Mouse (Mus musculus) lung, postnatal 10 days (tissue): ENCODE measurements around the gene Stum.

ENCODE experiments used
- DNase-seq: peaks from one replicate; pipeline ENCODE4 v3.0.0; 2021

The Stum gene

GRCm38 (mm10) chr1:180428101-180428712 is 55.1 kb downstream of the Stum start:
- DNase-seq = peak; percentile 84

- no peak for DNase-seq
These were observed 55.6 kb downstream of the Stum start for GRCm38 (mm10) chr1:180427685-180428084.

GRCm38 (mm10) chr1:180426405-180426804 is 56.9 kb downstream of the Stum start:
- DNase-seq = no peak

GRCm38 (mm10) chr1:180423931-180424330 is 59.4 kb downstream of the Stum start:
- no peak for DNase-seq

- peak; percentile 41 for DNase-seq
These were observed 60.2 kb downstream of the Stum start for GRCm38 (mm10) chr1:180423008-180423639.

- peak; percentile 93 for DNase-seq
These were observed 61.1 kb downstream of the Stum start for GRCm38 (mm10) chr1:180422076-180422828.

GRCm38 (mm10) chr1:180421165-180421909 is 62.0 kb downstream of the Stum start:
- peak; percentile 25 for DNase-seq

- DNase-seq = no peak
These were observed 62.7 kb downstream of the Stum start for GRCm38 (mm10) chr1:180420496-180421164.

GRCm38 (mm10) chr1:180419059-180419458 is 64.2 kb downstream of the Stum start:
- no peak for DNase-seq

GRCm38 (mm10) chr1:180417118-180417517 is 66.2 kb downstream of the Stum start:
- peak; percentile 28 for DNase-seq

- no peak for DNase-seq
These were observed 67.5 kb downstream of the Stum start for GRCm38 (mm10) chr1:180415836-180416235.

GRCm38 (mm10) chr1:180415064-180415463 is 68.2 kb downstream of the Stum start:
- no peak for DNase-seq

- DNase-seq = no peak
These were observed 73.0 kb downstream of the Stum start for GRCm38 (mm10) chr1:180410306-180410705.

GRCm38 (mm10) chr1:180409771-180410170 is 73.5 kb downstream of the Stum start:
- DNase-seq = no peak

- DNase-seq = peak; percentile 58
These were observed 74.5 kb downstream of the Stum start for GRCm38 (mm10) chr1:180408832-180409231.

- DNase-seq = no peak
These were observed 75.3 kb downstream of the Stum start for GRCm38 (mm10) chr1:180407727-180408719.

GRCm38 (mm10) chr1:180407171-180407671 is 76.1 kb downstream of the Stum start:
- peak; percentile 80 for DNase-seq

- no peak for DNase-seq
These were observed 76.8 kb downstream of the Stum start for GRCm38 (mm10) chr1:180406336-180407035.

- peak; percentile 76 for DNase-seq
These were observed 77.5 kb downstream of the Stum start for GRCm38 (mm10) chr1:180405576-180406335.

- no peak for DNase-seq
These were observed 78.6 kb downstream of the Stum start for GRCm38 (mm10) chr1:180404706-180405105.
